Mouse (Mus musculus) Muller cell, postnatal 12 days (primary cell): ENCODE measurements at regions not wholly inside any gene's neighbourhood (a gene's known extent, or its start where the extent isn't known, plus 50 kb on each side); places are given as distances from the start of the nearest gene placed in this dataset.

Source experiments
- DNase-seq: peaks from one replicate; pipeline ENCODE4 v3.0.0-alpha.2; 2015; ENCODE audit errors: inconsistent ontology term

- peak; percentile 43 for DNase-seq
Observed at GRCm38 (mm10) chr2:64244804-64245203, 147.0 kb upstream of the Fign start.
